Mouse (Mus musculus) liver, adult 2 months (tissue): ENCODE data around the gene D11Wsu47e.

Experiments used
- CTCF ChIP-seq: fragments of 200-500 bp; IDR thresholded peaks from 2 replicates; pipeline ENCODE4 v1.5.1; 2011; ENCODE audit warnings: low read depth, low read length, control low read depth
- POLR2A ChIP-seq: fragments of 200-500 bp; IDR thresholded peaks from 2 replicates; pipeline ENCODE4 v1.6.1; 2011; ENCODE audit warnings: low read length, control low read depth; ENCODE audit not compliant: insufficient read depth; ENCODE audit errors: extremely low read depth

DNA sequence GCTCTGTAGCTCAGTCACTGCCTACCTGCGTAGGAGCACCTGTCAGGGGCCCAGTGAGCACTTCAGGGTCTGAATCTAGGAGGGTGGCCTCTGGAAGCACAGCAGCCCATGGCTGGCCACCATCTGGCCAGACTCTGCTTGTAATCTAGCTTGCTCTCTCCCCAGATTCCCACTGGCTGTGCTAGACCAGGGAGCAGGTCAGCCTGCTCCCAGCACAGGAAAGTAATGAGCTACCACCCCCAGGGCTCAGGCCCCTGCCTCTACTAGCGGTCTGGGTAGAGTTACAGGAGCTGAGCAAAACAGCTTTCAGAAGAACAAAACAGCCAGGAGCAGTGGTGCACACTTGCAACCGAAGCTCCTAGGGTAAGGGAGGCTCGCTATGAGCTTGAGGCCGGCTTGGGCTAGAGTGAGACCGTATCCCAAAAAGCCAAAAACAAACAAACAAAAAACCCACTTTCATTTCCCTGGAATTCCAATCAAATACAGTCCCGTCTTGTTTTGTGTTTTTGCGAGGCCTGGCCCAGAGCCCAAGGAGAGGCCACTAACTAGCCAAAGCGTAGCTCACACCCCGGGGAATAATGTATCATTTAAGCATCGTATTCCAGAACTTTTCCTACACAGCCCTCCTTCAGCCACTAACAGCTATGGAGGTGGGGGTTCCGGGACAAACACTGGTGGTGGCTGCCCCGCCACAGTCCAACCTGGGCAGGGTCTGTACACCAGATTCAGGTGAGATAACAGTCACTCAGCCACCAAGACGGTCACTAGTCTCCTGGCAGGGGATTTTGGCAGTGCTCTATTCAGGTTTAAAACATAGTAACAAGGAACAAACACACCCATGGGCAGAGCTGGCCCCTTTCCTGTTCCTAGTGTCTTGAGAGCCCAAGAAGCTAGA lies 43.0 kb downstream of the D11Wsu47e start:
- TF ChIP-seq POLR2A (no peak), CTCF (no peak)
